15 mouse cellular contexts compared by ENCODE assay signal in the genomic region with DNA sequence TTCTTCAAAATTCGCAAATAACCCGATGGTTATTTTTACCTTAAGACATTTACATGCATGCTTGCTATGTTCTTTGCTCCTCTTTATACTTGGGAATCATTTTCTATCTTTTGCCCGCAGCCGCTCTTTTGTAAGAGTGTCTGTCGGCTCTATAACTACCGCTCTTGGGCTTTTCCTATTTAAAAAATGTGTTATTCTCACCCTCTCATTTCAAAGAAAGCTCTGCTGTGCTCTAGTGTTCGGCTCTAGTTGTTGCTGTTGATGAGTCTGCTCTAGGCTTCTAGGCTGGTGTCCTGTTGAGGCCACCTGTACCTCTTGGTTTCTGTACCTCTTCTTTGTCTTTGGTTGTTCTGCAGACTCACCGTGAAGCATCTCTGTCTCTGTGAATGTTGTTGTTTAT.
"Had no signal": no experiment of that assay in that cellular context is flagged by ENCODE, and none has a peak within 500 bp of the region (broad histone marks: within the 10 kb centered on the region; RNA-seq: fewer than 3 reads in every experiment).

No protein-coding gene starts in this region.

- H3K27ac ChIP-seq: kidney, embryonic 15.5 days; liver, embryonic 13.5 days; stomach, embryonic 15.5 days had no signal

- H3K4me3 ChIP-seq: kidney, embryonic 15.5 days; liver, embryonic 13.5 days; stomach, embryonic 15.5 days had no signal

- DNase-seq: kidney, adult 8-10 months; kidney, postnatal 10 days; kidney, postnatal 36 days; layer of hippocampus, postnatal 36 days; liver, embryonic 13.5 days; lung, adult 2 months; lung, postnatal 14 days; lung, postnatal 4 days; midbrain, embryonic 14.5 days; right cerebral cortex, postnatal 25 days; spleen, adult 18-20 months; thymus, adult 18-20 months; thymus, postnatal 36 days had no signal
